Mouse (Mus musculus): ENCODE results near the gene Rab7. TPM values are rescaled to one million over a fixed set of nuclear protein-coding genes. Genes with fewer than 3 reads are reported as not detected.

Gene Rab7
- total RNA-seq (2021) (100 to 1,000 TPM; 335 to 385 TPM), polyA plus RNA-seq (2012; rRNA removed) (90.7 and 123 TPM in 2 replicates)
- long read RNA-seq, transcript Rab7-205 (6 exons, 2,159 nt) = major isoform, 288 of 314 reads
- long read RNA-seq, partial matches to known transcripts = 7 of 314 reads
- long read RNA-seq, other reads (novel, unspliced or antisense) = 17 of 314 reads

- DNase-seq = peak; percentile 98
These were observed at the start of gene Rab7 for GRCm38 (mm10) chr6:88044577-88045405. Gene Rab7 (minus strand): TSS chr6:88045270.

- DNase-seq = no peak
These were observed 43.9 kb upstream of the Rab7 start for GRCm38 (mm10) chr6:88088971-88089370.

- peak; percentile 99 for DNase-seq
These were observed 39.4 kb upstream of the Rab7 start, which contains the start of gene Rpn1 for GRCm38 (mm10) chr6:88084278-88085151. Gene Rpn1 (plus strand): TSS chr6:88084482.

- no peak for DNase-seq
These were observed 38.6 kb upstream of the Rab7 start for GRCm38 (mm10) chr6:88083672-88084071.

GRCm38 (mm10) chr6:88083095-88083494 is 38.0 kb upstream of the Rab7 start:
- DNase-seq = no peak

- no peak for DNase-seq
These were observed 31.0 kb upstream of the Rab7 start for GRCm38 (mm10) chr6:88075960-88076517.

GRCm38 (mm10) chr6:88074752-88075554 is 29.9 kb upstream of the Rab7 start:
- peak; percentile 97 for DNase-seq

- DNase-seq = no peak
These were observed 26.1 kb upstream of the Rab7 start for GRCm38 (mm10) chr6:88071216-88071615.

- no peak for DNase-seq
These were observed 25.4 kb upstream of the Rab7 start for GRCm38 (mm10) chr6:88070468-88070867.

- no peak for DNase-seq
These were observed 23.7 kb upstream of the Rab7 start for GRCm38 (mm10) chr6:88068739-88069138.

- DNase-seq = no peak
These were observed 22.7 kb upstream of the Rab7 start for GRCm38 (mm10) chr6:88067722-88068121.

GRCm38 (mm10) chr6:88065968-88066367 is 20.9 kb upstream of the Rab7 start:
- DNase-seq = no peak

- DNase-seq = peak; percentile 59
These were observed 20.0 kb upstream of the Rab7 start for GRCm38 (mm10) chr6:88065116-88065515.

GRCm38 (mm10) chr6:88064072-88064642 is 19.1 kb upstream of the Rab7 start:
- no peak for DNase-seq

GRCm38 (mm10) chr6:88062398-88062797 is 17.3 kb upstream of the Rab7 start:
- no peak for DNase-seq

GRCm38 (mm10) chr6:88061406-88061805 is 16.3 kb upstream of the Rab7 start:
- no peak for DNase-seq

- DNase-seq = no peak
These were observed 15.5 kb upstream of the Rab7 start for GRCm38 (mm10) chr6:88060602-88061001.

GRCm38 (mm10) chr6:88059903-88060302 is 14.8 kb upstream of the Rab7 start:
- no peak for DNase-seq

GRCm38 (mm10) chr6:88056866-88057265 is 11.8 kb upstream of the Rab7 start:
- no peak for DNase-seq

- DNase-seq = no peak
These were observed 10.6 kb upstream of the Rab7 start for GRCm38 (mm10) chr6:88055663-88056062.
